7 mouse cellular contexts compared by ENCODE assay signal in genomic region chr10:19380971-19381370, GRCm38 (mm10). TPM values are rescaled to one million over a fixed set of nuclear protein-coding genes. Genes with fewer than 3 reads are reported as not detected.
A peak's percentile ranks its signal among the peaks of the same experiment; 100 is the strongest.
DNase-seq lines count a peak whose midpoint lies in the region; ATAC-seq lines count a peak whose summit lies in the region.
"Not testable (repeated sequence)": the region's sequence is repeated elsewhere in the genome, so short reads cannot be mapped to it uniquely, and the experiment has no call there.
"Had no signal": no experiment of that assay in that cellular context is flagged by ENCODE, and none has a peak within 500 bp of the region (broad histone marks: within the 10 kb centered on the region; RNA-seq: fewer than 3 reads in every experiment).

No protein-coding gene starts in this region.

- ATAC-seq in midbrain, embryonic 11.5 days (ENCODE audit: low FRiP score): not testable (repeated sequence)

- H3K9me3 ChIP-seq in midbrain, embryonic 11.5 days (ENCODE audit: control insufficient read depth, low read length): not testable (repeated sequence)

- H3K36me3 ChIP-seq in midbrain, embryonic 11.5 days (ENCODE audit: control insufficient read depth, insufficient read depth, low read length): not testable (repeated sequence)

- not testable (repeated sequence) for H3K4me1 ChIP-seq in midbrain, embryonic 11.5 days (ENCODE audit: control insufficient read depth, insufficient read depth, low read length)

- DNase-seq in heart, adult 11 months: peak; percentile 60
- DNase-seq in midbrain, embryonic 11.5 days (ENCODE audit: low spot score, missing footprints): peak; percentile 66

- H3K4me2 ChIP-seq in midbrain, embryonic 11.5 days: not testable (repeated sequence)

- H3K9ac ChIP-seq in midbrain, embryonic 11.5 days (ENCODE audit: low read length): not testable (repeated sequence)

- 100% methylated on average over 1 of the region's 1 CpGs for WGBS in midbrain, embryonic 11.5 days

- H3K27ac ChIP-seq in midbrain, embryonic 11.5 days (ENCODE audit: low read depth, low read length): not testable (repeated sequence)

- H3K27me3 ChIP-seq in midbrain, embryonic 11.5 days (ENCODE audit: control insufficient read depth, insufficient read depth, low read length): not testable (repeated sequence)

- not testable (repeated sequence) for H3K4me3 ChIP-seq in midbrain, embryonic 11.5 days (ENCODE audit: low read depth, low read length)

RNA-seq across cellular contexts. Expression of gene Olig3, which starts 24.6 kb away (rescaled TPM):
- polyA plus RNA-seq in midbrain, embryonic 11.5 days (2014; fragmentation: Nextera tagmentation; extraction: Ambion mirVana): 18.7 and 20.7 TPM in 2 replicates
- polyA plus RNA-seq: activated CD4-positive, CD25-positive, alpha-beta regulatory T cell, adult 4 months; adrenal gland, adult 2 months; C2C12; CD4-positive, CD25-positive, alpha-beta regulatory T cell, adult 4 months; G1E had no signal
